Mouse (Mus musculus) brain, embryonic 14.5 days (tissue): ENCODE data around the gene Sgta. TPM values are rescaled to one million over a fixed set of nuclear protein-coding genes. Genes with fewer than 3 reads are reported as not detected.
A peak's percentile ranks its signal among the peaks of the same experiment; 100 is the strongest.

ENCODE experiments used
- DNase-seq: peaks from one replicate; pipeline ENCODE4 v3.0.0-alpha.2; 2011; ENCODE audit warnings: low read depth
- CTCF ChIP-seq: fragments of 200-500 bp; IDR thresholded peaks from 2 replicates; pipeline ENCODE4 v1.5.1; 2012; ENCODE audit warnings: inconsistent platforms, mild to moderate bottlenecking, moderate library complexity, borderline replicate concordance; ENCODE audit not compliant: insufficient read depth, insufficient read length; ENCODE audit errors: extremely low read depth
- POLR2A ChIP-seq: fragments of 200-500 bp; IDR thresholded peaks from 2 replicates; pipeline ENCODE4 v1.6.1; 2012; ENCODE audit warnings: mild to moderate bottlenecking, inconsistent platforms, borderline replicate concordance; ENCODE audit not compliant: poor library complexity, insufficient read depth, insufficient read length, severe bottlenecking; ENCODE audit errors: extremely low read depth
- polyA plus RNA-seq: library from polyadenylated mRNA; depleted of rRNA; stranded (reverse); fragments of >200 nt; gene quantifications from 2 replicates; pipeline ENCODE4 v1.2.3, GENCODE M21; 2012

Sgta gene
- polyA plus RNA-seq, 1 experiment: 326 TPM

DNA sequence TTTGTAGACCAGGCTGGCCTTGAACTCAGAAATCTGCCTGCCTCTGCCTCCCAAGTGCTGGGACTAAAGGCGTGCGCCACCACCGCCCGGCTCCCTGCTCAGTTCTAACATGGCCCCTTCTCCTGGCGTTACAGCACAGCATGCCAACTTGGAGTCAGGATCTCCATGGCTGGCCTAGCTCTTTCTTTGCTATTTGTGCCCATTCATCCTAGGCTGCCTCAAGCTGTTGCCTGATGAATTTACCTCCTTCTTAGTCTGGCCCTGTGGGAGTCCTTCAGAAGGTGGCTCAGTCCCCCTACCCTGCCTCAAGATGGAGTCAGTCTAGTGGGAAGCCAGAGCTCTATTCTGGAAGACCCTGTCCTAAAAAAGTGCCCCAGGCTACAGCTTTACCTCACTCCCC lies 33.1 kb downstream of the Sgta start:
- TF ChIP-seq POLR2A (no peak), CTCF (no peak)
- DNase-seq: no peak

DNA sequence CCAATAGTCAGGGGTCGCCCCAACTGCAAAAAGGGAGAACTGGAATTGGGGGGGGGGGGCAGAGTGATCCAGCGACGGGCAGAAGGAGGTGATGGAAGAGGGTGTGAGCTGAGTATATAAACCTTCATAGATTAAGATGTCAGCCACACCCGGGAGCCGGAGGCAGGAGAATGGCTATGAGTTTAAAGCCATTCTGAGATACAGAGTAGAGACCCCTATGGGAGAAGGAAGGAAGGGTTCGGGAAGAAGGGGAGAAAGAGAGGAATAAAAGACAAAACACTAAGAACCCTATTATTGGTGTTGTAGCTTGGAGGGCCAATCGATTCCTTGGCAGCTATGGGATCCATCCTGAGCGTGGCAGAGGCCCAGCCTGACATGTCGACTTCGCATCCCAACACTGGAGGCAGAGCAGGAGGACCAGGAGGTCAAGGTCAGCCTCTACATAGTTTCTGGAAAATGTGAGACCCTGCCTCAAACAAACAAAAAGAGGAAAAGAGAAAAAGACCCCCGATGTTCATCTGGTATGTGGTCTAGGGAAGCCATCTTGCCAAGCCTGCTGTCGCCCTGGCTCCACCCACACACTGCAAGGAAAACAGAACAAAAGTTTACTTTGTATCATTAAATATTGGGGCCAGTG lies 34.2 kb downstream of the Sgta start, which contains the start of gene Diras1:
Gene Diras1, minus strand, starts transcription at position 24 of the 637 bp plus-strand sequence.
- peak; percentile 20 for DNase-seq
- TF ChIP-seq POLR2A (no peak), CTCF (no peak)

DNA sequence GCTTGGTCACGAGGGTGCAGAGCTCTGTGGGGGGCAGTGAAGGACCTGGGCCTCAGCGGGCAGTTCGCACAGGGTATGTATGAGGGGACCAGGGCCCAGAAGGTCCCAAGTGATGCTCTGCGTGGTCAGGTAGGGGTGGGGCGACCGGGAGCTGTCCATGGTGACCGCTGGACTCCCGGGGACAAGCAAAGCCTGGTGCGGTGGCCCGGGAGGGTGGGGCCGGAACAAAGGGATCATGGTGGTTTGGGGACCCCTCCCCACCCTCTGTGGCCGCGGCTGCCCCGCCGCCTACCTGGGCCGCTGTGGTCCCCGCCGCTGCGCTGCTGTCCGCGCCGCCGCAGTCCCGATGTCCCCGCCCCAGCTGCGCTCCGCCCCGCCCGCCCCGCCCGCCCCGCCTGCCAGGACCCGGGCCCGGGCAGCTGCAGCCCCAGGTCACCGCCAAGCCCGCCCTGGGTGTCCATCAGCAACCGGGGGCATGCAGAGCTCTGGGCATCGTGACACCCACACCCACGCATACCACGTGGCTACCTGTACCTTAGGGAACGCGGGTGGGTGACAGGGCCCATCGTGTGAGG lies 34.8 kb downstream of the Sgta start:
- TF ChIP-seq POLR2A (peak; percentile 46; the same call in 1 of the 2 replicates), CTCF (no peak)
- DNase-seq: peak; percentile 24

DNA sequence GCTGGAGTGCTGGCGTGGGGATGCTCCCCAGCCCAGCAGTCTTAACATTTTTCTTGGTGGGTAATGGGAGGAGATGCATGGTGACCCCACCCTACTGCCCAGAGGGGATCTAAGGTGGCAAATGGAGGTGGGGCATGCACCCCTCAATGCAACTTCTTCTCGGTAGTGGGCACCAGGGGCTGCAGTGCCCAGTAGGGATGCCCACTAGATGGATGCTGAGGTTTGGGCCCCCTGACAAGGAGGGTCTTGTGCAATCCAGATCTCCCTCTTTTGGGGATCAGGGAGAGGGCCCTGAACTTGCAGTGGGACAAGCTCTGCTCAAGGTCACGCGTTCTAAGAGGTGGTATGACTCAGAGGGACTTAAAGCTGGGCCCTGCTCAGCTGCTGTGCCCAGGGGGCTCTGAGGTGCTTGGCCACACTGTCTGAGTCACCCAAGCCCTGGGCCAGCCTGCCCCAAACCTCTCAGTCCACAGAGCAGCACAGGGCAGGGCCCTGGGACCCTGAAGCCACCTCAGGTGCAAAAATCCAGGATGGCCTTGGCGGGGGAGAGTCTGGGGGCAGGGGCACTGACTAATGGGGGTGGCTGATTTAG lies 35.5 kb downstream of the Sgta start:
- no peak for TF ChIP-seq POLR2A
- no peak for TF ChIP-seq CTCF
- DNase-seq: no peak

DNA sequence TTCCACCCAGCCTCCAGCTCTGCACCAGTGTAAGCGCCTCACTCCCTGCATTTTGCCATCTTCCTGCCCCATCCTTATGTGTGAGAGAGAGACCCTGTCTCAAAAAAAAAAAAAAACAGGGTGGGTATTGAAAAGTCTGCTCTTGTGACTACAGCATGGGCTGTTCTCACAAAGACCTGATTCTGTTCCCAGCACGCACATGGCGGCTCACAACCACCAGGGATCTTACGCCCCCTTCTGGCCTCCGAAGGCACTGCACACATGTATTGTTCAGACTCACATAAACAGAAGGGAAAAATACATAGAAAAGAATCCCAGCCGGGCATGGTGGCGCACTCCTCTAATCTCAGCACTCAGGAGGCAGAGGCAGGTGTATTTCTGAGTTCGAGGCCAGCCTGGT lies 37.2 kb downstream of the Sgta start:
- no peak for DNase-seq
- TF ChIP-seq POLR2A: no peak
- peak; percentile 43; the same call in 1 of the 2 replicates for TF ChIP-seq CTCF

DNA sequence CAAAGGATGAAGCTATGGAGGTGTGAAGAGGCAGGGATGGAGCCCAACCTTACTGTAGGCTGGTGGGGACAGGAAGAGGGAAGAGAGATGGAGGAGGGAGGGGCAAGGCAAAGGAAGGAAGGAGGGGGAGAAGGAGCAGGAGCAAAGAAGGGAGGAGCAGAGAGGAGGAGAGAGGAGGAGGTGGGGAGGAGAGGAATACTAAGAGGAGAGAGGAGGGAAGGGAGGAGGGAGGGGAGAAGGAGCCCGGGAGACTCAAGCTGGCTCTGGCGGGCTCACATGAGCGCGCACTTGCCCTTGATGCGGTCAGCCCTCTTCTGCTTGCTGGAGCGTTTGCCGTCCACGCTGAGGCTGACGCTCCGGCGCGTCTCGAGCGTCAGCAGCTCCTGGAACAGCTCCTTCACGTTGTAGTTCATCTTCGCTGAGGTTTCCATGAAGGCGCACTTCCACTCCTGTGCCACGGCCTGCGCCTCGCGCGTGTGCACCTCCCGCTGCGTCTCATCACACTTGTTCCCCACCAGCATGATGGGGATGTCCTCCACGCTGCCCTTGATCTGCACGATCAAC lies 38.4 kb downstream of the Sgta start:
- no peak for DNase-seq
- TF ChIP-seq CTCF: no peak
- no peak for TF ChIP-seq POLR2A

DNA sequence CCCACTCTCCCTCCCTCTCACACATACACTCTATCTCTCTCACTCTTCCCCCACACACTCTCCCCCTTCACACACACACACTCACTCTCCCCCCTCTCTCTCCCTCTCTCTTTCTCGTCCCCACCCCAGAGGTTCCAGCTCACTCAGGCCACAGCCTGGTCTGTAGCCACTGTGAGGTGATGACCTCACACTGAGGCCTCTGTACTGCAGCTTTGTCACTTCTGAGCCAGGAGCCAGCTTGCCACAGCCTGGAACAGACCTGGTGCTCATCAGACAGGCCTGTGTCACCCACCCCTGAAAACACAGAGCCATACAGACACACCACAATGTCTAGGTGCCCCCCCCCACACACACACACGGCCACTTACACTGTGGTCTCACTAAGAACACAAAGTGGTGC lies 39.8 kb downstream of the Sgta start:
- DNase-seq: no peak
- TF ChIP-seq POLR2A (no peak), CTCF (no peak)

DNA sequence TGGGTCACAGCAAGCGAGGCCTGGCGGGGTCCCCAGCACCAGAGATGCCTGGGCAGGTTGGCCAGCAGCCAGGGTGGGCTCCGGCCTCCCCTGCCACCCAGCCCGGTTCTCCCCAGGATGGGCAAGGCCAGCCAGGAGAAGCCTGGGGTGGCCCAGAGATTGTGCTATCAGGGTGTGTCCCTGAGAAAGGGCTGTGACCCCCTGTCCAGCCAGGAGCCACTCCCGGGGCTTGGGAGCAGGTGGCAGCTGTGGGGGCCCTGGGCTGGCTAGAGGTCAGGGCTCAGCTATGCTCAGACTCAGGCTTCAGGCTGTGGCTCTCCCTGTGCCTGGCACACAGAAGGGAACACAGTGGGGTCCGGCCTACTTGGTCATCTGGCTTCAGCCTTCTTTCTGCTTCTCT lies 40.3 kb downstream of the Sgta start:
- no peak for DNase-seq
- TF ChIP-seq POLR2A: no peak
- TF ChIP-seq CTCF: no peak

DNA sequence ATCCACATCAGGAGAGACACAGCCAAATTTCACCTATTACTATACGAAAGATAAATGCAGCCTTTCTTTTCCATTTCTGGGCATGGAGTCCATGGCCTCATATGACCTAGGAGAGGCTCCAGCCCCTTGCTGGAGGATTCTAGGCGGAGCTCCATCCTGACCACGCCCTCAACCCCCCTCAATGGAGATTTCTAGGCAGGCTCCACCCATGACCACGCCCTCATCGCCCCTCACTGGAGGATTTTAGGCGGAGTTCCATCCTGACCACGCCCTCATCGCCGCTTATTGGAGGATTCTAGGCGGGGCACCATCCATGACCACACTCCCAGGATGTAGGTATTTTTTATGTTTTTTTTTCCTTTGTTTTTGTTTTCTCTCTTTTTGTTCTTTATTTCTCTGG lies 41.7 kb downstream of the Sgta start:
- DNase-seq: no peak
- TF ChIP-seq POLR2A (no peak), CTCF (no peak)

DNA sequence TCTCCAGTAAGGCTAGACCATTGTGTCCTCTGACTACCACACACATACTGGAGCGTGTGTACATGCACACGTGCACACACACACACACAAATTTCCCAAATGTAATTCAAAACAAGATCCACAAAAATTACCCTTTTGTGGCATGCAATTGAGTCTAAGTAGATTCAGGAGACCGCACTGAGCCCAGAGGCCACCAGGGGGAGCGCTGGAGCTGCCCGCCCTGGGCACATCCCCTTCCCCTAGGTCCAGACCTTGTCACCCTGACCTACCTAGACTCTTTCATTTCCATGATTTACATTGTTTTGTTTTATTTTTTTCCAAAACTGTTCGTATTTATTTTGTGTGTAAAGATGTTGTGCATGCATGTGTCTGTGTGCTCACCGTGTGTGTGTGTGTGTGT lies 43.3 kb downstream of the Sgta start:
- peak; percentile 47 for DNase-seq
- TF ChIP-seq POLR2A (no peak), CTCF (peak; percentile 79)

DNA sequence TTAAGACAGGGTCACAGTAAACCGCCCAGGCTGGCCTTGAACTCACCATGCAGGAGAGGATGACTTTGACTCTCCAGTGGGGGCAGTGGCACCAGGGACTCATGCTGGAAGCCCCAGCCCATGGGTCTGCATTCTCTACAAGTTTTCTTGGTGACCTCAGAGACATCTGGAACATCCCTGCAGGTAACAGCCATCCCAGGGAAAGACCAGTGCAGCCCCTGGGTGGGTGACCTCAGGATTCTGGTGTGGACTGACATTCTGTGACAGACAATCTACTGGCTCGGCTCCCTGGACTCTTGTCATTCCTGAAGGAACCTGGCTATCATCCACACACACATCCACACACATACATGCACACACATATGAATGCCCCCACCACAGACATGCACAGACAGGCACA lies 44.3 kb downstream of the Sgta start:
- no peak for TF ChIP-seq CTCF
- TF ChIP-seq POLR2A: no peak
- DNase-seq: no peak
